Mouse (Mus musculus) macrophage (primary cell): Measurements from ENCODE around the gene Atp6v1f. TPM values are rescaled to one million over a fixed set of nuclear protein-coding genes. Genes with fewer than 3 reads are reported as not detected.

Experiments
- H3K27ac ChIP-seq: fragments of 350-480 bp; formaldehyde crosslinking; 2 replicates; pipeline ENCODE4 v1.9.0; 2021
- H3K36me3 ChIP-seq: fragments of 350-480 bp; formaldehyde crosslinking; 2 replicates; pipeline ENCODE4 v1.9.0; 2021; ENCODE audit errors: inconsistent target
- H3K4me3 ChIP-seq: fragments of 350-480 bp; formaldehyde crosslinking; 2 replicates; pipeline ENCODE4 v1.9.0; 2021; ENCODE audit errors: inconsistent target
- H3K79me2 ChIP-seq: fragments of 350-480 bp; formaldehyde crosslinking; 2 replicates; pipeline ENCODE4 v1.9.0; 2021; ENCODE audit errors: inconsistent target
- WGBS: methylation state at CpG from one replicate; pipeline ENCODE4 v1.1.7; 2026; ENCODE audit warnings: inconsistent platforms; ENCODE audit not compliant: missing documents; 5-methylcytosine and 5-hydroxymethylcytosine counted together
- polyA plus RNA-seq: library from polyadenylated mRNA; stranded (reverse); fragments of 250-400 nt; gene quantifications from 3 replicates; pipeline ENCODE4 v1.2.4, GENCODE M21; 2018; ENCODE audit warnings: inconsistent platforms

Atp6v1f gene
- polyA plus RNA-seq, 1 experiment from 2014 or later = 222 TPM

DNA sequence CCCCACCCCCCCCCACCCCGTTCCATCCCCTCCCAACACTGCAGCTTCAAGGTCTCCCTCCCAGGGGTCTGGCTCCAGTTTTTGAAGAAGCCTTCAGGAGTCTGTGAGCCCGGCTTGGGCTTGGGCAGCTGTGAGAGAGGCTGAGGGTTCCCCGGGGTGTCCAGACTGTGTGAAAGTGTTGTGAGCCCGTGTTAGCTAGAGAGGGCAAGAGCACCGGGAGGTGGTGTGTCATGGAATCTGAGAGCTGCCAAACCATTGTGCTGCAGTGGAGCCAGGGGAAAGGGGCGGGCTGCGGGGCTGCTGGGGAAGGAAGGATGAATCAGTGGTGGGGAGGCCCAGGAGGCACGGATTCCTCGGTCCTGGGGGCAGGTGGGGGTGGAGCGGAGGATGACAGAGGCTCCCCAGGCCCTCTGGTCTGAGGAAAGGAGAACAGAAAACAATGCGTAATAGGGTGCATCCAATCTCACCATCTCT is 31.0 kb upstream of the Atp6v1f start:
- Histone ChIP-seq H3K36me3 (no peaks in the 10 kb centered on the region), H3K79me2 (no peaks in the 10 kb centered on the region), H3K4me3 (no peak overlapping the region), H3K27ac (no peak overlapping the region)
- 21% methylated on average over 10 of the region's 11 CpGs for WGBS

DNA sequence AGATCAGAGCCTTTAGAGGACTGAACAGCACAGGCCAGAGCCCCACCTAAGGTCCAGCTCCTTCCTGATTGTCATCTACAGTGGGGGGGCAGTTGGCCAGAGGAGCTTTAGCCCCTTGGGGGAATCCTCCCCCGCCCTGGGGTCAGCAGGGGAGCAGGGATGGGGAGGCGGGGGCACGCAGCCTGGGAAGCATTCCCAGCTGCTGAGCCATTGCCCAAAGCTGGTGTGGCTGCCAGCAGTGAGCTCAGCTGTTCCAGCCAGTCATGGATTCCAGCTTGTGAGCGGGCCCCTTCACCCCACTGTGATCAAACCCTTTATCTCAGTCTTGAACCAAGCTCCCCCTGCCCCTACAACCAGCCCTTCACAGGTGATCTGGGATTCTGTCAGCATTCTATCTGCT is 28.3 kb upstream of the Atp6v1f start:
- Histone ChIP-seq H3K36me3 (no peaks in the 10 kb centered on the region), H3K27ac (no peak overlapping the region), H3K4me3 (no peak overlapping the region), H3K79me2 (no peaks in the 10 kb centered on the region)
- WGBS = 97% methylated on average over 3 of the region's 4 CpGs

DNA sequence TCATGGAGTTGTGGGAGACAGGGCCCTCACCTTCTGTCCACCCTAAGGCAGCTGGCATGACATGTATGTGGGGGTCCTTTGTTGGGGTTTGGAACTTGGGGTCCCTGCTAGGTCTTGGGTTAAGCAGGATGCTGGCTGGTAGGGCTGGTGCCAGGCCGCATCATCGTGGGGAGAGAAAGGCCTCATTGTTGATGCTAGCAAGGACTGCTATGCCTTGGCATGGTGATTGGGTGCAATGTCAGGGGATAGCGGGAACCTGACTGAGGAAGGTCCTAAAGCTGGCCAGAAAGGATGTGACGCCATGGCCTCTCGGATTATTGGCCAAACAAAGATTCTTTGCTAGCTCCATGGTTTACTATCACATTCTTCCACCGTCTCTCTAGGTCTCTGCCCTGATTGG is 27.7 kb upstream of the Atp6v1f start:
- H3K36me3 ChIP-seq = no peaks in the 10 kb centered on the region
- H3K27ac ChIP-seq = no peak overlapping the region
- 83% methylated on average over 6 of the region's 6 CpGs for WGBS
- no peak overlapping the region for H3K4me3 ChIP-seq
- H3K79me2 ChIP-seq = no peaks in the 10 kb centered on the region

DNA sequence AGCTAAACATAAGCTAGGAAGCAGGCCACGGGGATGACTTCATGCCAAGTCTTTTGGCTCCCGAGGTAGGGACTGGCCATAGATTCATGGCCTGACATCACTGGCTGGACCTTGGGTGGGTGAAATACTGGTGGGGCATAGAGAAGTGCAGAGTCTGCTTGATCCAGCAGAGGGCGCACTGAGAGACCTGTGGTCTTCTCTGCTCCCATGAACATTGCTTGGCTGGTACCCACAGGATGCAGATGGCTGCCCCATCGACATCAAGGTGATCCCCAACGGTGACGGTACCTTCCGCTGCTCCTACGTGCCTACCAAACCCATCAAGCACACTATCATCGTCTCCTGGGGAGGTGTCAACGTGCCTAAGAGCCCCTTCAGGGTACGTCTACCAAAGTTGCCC is 22.7 kb upstream of the Atp6v1f start:
- Histone ChIP-seq H3K4me3 (no peak overlapping the region), H3K36me3 (no peaks in the 10 kb centered on the region), H3K79me2 (no peaks in the 10 kb centered on the region), H3K27ac (no peak overlapping the region)
- WGBS = 48% methylated on average over 11 of the region's 11 CpGs

DNA sequence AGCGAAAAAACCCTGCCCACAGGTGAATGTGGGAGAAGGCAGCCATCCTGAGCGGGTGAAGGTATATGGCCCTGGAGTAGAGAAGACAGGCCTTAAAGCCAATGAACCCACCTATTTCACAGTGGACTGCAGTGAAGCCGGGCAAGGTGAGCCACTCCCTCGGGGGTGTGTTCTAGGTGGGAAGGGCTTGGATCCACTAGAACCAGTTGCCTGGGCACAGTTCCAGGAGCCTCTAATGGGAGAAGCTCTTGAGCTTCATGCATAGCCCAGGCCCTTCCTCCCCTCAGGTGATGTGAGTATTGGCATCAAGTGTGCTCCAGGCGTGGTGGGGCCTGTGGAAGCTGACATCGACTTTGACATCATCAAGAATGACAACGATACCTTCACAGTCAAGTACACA is 22.2 kb upstream of the Atp6v1f start:
- Histone ChIP-seq H3K36me3 (no peaks in the 10 kb centered on the region), H3K27ac (no peak overlapping the region), H3K4me3 (no peak overlapping the region), H3K79me2 (no peaks in the 10 kb centered on the region)
- 87% methylated on average over 7 of the region's 7 CpGs for WGBS

DNA sequence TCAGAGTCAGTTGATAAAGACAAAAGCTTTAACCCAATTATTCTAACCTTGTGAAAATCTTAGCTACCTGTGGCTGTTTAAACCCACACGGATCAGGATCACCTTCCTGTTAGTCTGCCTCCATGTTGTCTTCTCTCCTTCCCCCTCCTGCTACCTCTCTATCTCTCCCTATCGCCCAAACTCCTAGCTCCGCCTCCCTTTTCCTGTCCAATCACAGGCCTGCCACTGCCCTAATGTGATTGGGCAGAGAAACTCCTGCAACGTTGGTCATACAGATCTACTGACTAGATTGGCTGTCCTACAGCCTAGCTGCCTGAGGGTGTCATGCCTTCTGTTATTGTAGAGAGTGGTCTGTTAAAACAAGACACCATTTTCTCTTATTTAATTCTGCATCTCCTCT is 17.7 kb upstream of the Atp6v1f start:
- Histone ChIP-seq H3K27ac (no peak overlapping the region), H3K4me3 (no peak overlapping the region), H3K79me2 (no peaks in the 10 kb centered on the region), H3K36me3 (no peaks in the 10 kb centered on the region)
- WGBS = 19% methylated on average over 3 of the region's 4 CpGs

DNA sequence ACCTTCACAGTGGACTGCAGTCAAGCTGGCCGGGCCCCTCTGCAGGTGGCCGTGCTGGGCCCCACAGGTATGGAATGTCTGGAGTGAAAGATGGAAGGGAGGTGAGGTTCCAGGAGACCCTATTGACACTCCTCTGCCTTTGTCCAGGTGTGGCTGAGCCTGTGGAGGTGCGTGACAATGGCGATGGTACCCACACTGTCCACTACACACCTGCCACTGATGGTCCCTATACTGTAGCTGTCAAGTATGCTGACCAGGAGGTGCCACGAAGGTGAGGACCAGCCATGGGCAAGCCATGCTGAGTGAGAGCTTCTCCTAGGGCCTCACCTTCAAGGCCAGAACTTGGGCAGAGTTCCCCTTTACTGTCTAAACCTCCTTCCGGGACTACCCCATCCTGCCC is 16.9 kb upstream of the Atp6v1f start:
- WGBS = 99% methylated on average over 6 of the region's 6 CpGs
- Histone ChIP-seq H3K79me2 (no peaks in the 10 kb centered on the region), H3K36me3 (no peaks in the 10 kb centered on the region), H3K27ac (no peak overlapping the region), H3K4me3 (no peak overlapping the region)

DNA sequence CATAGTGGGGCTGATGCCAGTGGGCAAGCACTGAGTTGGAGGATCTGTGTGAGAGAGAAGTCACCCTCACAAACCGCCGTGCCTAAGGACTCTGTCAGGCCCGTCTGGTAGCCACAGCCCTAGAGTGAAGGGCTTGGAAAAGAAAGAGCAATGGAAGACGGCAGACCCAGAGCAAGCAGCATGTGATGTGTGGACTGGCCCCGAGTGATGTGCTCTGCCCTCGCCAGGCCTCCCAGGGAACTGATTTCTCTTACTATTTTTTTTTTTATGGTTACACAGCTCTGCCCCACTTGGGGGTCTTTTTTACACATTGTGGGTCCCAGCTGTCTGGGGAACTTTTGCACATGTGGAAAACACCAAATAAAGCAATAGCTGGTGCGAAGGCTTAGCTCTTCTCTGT is 6.0 kb upstream of the Atp6v1f start:
- no peak overlapping the region for H3K4me3 ChIP-seq
- H3K36me3 ChIP-seq = no peaks in the 10 kb centered on the region
- no peak overlapping the region for H3K27ac ChIP-seq
- H3K79me2 ChIP-seq = no peaks in the 10 kb centered on the region
- 69% methylated on average over 6 of the region's 7 CpGs for WGBS

DNA sequence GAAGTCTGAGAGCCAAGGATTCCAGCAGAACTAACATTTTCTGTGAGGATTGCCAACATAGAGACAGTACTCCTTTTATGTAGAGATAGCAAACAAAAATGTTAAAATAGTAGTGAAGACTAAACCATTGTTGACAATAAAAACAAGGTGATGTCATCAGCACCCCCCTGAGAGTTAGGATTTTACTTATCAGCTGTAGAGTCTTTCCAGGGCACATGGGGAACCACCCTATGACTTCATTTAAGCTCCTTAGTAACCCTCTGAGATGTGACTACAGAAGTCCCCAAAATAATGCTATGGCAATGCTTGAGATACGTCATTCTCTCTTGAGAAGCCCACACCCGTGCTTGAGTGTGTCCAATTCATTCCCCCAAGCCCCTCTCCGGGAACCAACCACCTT is 4.1 kb upstream of the Atp6v1f start:
- Histone ChIP-seq H3K4me3 (no peak overlapping the region), H3K79me2 (peaks cover 8% of the 10 kb centered on the region), H3K27ac (no peak overlapping the region), H3K36me3 (no peaks in the 10 kb centered on the region)
- 86% methylated on average over 3 of the region's 3 CpGs for WGBS

DNA sequence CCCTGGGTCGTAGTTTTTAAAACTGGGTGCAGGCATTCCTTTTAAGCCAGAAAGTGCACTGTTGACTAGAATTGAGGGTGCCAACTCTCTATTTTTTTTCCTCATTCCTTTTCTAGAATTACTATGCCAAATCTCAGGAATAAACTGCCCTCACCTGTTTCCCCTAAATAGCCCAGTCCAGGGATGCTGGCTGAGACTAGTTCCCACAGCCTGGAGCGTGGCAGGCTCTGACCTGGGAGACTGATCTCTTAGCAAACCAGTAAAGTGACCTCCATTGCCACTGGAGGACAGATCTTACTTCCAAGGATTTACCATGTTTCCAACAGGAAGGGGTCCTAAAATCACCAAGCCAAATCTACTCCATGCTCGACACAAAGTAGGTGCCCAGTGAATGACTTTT is 1.3 kb downstream of the Atp6v1f start:
- peaks cover 22% of the 10 kb centered on the region; the same call in 1 of the 2 replicates for H3K36me3 ChIP-seq
- H3K79me2 ChIP-seq = peaks cover 17% of the 10 kb centered on the region
- peak overlapping the region; percentile 74 for H3K27ac ChIP-seq
- H3K4me3 ChIP-seq = peak overlapping the region; percentile 91
- WGBS = 96% methylated on average over 3 of the region's 3 CpGs

DNA sequence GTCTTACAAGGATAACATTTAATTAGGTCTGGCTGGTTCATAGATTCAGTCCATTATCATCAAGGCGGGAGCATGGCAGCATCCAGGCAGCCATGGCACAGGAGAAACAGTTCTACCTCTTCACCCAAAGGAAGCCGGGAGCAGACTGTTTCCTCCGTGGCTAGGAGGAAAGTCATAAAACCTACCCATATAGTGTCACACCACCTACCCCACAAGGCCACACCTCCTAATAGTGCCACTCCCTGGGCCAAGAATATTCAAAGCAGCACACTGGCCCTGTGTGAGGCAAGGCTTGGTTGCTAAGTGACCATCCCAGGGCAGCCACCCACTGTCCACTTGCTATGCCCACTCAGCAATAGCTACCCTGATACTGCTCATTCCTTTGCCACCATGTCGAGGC is 3.6 kb downstream of the Atp6v1f start, which contains the start of gene Atp6v1fnb:
Gene Atp6v1fnb, plus strand, starts transcription at position 301 of the 400 bp plus-strand sequence.
- no peak within 1 kb of the TSS for H3K27ac ChIP-seq
- 93% methylated on average over 4 of the region's 4 CpGs for WGBS
- no peak within 1 kb of the TSS for H3K4me3 ChIP-seq
- peaks cover 17% of the 10 kb centered on the region for H3K79me2 ChIP-seq
- peaks cover 22% of the 10 kb centered on the region; the same call in 1 of the 2 replicates for H3K36me3 ChIP-seq

DNA sequence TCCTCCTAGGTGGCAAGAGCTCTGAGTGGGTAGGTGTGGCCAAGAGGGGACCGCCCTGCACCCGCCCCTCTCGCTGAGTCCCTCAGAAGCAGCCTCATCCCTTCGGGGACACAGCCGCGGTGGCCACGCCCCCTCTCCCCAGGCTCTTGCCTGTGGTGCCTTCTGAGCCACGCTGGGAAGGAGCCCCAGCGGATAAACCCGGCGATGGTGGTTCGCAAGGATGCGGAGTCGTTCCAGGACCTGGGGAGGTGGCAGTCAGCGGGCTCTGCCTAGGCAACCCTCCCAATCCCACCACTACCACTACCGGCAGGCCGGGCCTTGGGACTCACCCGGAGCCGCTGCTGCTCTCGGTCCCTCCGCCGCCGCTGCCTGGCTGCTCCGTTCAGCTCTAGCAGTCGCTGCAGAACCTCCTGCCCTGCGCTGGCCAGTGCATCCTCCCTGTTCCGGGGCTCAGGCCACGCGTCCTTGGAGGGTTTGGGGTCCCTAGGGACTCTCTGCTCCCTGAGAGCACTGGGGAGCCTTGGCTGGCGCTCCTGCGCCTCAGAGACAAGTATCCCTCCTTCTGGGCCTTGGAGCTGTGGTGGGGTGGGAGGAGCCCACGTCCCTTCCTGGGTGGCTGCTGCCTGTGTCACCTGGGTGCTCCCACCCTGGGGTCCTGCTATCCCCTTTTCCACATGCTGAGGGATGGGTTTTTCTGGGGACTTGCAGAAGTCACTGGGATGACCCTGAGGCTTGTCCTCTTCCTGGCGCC is 6.6 kb downstream of the Atp6v1f start:
- peaks cover 1% of the 10 kb centered on the region; the same call in 1 of the 2 replicates for H3K79me2 ChIP-seq
- 18% methylated on average over 25 of the region's 33 CpGs for WGBS

DNA sequence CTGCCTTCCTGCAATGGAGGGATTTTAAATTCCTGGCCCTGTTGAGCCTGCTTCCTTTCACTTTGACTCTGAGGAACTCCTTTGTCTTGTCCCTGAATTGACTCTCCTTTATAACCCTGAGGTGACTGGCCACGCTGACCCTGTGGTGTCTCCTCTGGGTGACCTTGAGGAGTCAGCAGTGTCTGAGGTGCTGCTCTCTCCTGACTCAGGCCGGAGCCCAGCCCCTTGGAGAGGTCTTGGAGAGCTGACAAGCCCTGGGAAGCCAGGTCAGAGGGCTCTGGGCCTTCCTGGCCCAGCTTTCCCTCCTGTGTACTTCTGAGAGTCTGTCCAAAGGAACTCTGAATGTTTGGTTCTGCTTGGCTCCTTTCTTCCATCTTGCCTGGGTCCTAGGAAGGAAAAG is 7.2 kb downstream of the Atp6v1f start:
- WGBS = 96% methylated on average over 2 of the region's 2 CpGs
- H3K36me3 ChIP-seq = peaks cover 19% of the 10 kb centered on the region; the same call in 1 of the 2 replicates

More for the DNA sequence above, 6.6 kb downstream of the Atp6v1f start:
- Histone ChIP-seq H3K27ac (no peak overlapping the region), H3K4me3 (no peak overlapping the region; the same call in 1 of the 2 replicates), H3K36me3 (peaks cover 22% of the 10 kb centered on the region; the same call in 1 of the 2 replicates)

DNA sequence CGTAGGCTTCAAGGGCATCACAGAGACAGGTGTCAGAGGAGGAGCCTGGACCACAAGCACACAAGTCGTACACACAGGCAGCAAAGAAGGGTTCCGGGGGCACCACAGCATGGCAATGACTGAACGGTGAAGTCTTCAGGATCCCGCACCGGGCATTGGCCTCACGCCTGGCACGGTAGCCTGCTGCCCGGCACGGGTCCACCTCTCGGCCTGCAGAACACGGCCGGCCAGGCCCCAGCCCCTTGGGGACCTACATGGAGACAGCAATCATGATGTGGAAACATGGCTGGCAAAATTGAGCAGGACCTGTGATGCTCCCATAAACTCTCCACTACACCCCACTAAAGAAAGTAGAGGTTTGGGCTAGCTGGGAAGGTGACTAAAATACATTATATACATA is 15.2 kb downstream of the Atp6v1f start:
- H3K27ac ChIP-seq = no peak overlapping the region
- H3K36me3 ChIP-seq = no peaks in the 10 kb centered on the region
- H3K4me3 ChIP-seq = no peak overlapping the region
- H3K79me2 ChIP-seq = no peaks in the 10 kb centered on the region
- WGBS = 94% methylated on average over 13 of the region's 13 CpGs

More for the DNA sequence above, 7.2 kb downstream of the Atp6v1f start:
- H3K4me3 ChIP-seq = no peak overlapping the region
- no peak overlapping the region for H3K27ac ChIP-seq
- H3K79me2 ChIP-seq = no peaks in the 10 kb centered on the region

DNA sequence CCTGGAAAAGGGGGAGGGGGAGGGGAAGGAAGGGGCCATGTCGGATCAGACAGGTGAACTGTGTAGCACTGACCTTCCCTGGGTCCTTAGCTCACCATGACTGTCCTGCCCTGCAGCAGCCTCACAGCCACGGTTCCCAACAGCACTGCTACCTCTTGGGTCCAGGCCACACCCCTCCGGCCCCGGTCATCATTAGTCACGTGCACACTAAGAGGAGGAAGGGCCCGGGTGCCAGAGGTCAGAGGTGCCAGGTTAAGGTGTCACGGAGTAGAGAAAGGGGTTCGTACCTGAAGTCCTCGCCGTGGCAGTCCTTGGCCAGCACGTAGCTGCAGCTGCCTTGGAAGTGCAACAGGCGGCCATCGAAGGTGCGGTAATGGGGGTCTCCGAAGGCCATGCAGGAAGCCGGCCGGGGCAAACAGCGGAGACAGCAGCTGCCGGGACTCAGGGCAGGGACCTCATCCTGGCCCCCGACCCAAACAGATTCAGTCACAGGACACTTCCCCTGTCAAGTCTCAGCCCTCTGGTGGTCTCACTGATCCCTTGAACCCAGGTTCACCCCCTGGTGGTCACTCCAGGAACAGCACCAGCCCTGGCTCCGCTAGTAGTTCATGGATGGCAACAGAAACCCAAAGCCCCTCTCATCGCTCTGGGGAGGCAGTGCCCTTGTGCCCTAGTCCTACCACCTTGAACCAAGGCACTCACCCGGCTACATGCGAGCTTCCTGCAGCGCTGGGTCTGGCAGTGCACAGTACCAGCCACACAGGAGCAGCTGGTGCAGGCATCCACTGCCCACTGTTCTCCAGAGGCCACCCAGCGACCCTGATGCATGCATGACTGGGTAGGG is 17.4 kb downstream of the Atp6v1f start:
- H3K27ac ChIP-seq = no peak overlapping the region
- H3K36me3 ChIP-seq = no peaks in the 10 kb centered on the region
- WGBS = 7% methylated on average over 26 of the region's 26 CpGs
- H3K4me3 ChIP-seq = peak overlapping the region; percentile 22
- no peaks in the 10 kb centered on the region for H3K79me2 ChIP-seq
